Mouse (Mus musculus): Measurements from ENCODE around the gene Itpkc.

DNA sequence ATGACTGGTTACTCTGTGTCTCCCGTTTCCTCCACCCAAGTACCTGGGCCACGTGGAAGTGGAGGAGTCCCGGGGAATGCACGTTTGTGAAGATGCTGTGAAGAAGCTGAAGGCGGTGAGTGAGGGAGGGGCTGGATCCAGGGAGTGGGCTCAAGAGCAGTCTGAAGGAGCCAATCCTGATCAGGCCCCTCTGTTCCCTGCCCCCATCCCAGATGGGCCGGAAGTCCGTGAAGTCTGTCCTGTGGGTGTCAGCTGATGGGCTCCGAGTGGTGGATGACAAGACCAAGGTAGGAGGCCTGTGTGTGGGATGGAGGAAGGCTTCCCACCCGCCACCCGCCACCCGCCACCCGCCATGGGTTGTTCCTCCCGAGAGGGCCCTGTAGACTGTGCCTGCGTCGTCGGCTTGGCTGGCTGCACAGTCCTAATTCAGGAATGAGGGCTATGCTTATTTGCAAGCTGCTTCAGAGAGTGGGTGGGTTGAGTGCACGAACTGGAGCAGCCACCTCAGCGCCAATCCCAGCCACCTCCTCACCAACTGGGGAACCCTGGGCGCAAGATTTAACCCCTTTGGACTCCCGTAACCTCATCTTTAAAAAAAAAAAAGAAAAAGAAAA, 38.2 kb upstream of the Itpkc start:
- TF ChIP-seq CTCF (IDR thresholded peaks at IDR 0.05; ENCODE audit: insufficient read depth, low read length): no peak
- TF ChIP-seq POLR2A (IDR thresholded peaks at IDR 0.05; ENCODE audit: borderline replicate concordance, extremely low read depth, low read depth, low read length): no peak

Data from lung, adult 2 months (tissue).